Mouse (Mus musculus) midbrain, embryonic 16.5 days (tissue): ENCODE measurements around the gene Acss2. TPM values are rescaled to one million over a fixed set of nuclear protein-coding genes. Genes with fewer than 3 reads are reported as not detected.
"Not testable (repeated sequence)": the region's sequence is repeated elsewhere in the genome, so short reads cannot be mapped to it uniquely, and the experiment has no call there.

ENCODE experiments used
- ATAC-seq: fragments of 200-750 bp; cut with Nextera tagmentation; 2 replicates; pipeline ENCODE4 v1.8.0; 2017; ENCODE audit warnings: moderate TSS enrichment
- H3K27ac ChIP-seq: fragments of 300-500 bp; sonication (generic); 2 replicates; pipeline ENCODE4 v1.5.1; 2014; ENCODE audit warnings: mild to moderate bottlenecking, low read length, mixed read lengths
- H3K27me3 ChIP-seq: fragments of 300-500 bp; sonication (generic); 2 replicates; pipeline ENCODE4 v1.6.1; 2014; ENCODE audit warnings: low read depth, low read length, mixed read lengths; ENCODE audit not compliant: control insufficient read depth, insufficient read depth
- H3K36me3 ChIP-seq: fragments of 300-500 bp; sonication (generic); 2 replicates; pipeline ENCODE4 v1.6.1; 2014; ENCODE audit warnings: mild to moderate bottlenecking, low read length, moderate library complexity, mixed read lengths; ENCODE audit not compliant: control insufficient read depth, insufficient read depth
- H3K4me1 ChIP-seq: fragments of 300-500 bp; sonication (generic); 2 replicates; pipeline ENCODE4 v1.6.1; 2014; ENCODE audit warnings: mild to moderate bottlenecking, low read length, mixed read lengths; ENCODE audit not compliant: control insufficient read depth, insufficient read depth
- H3K4me2 ChIP-seq: fragments of 300-500 bp; sonication (generic); 2 replicates; pipeline ENCODE4 v1.6.1; 2014; ENCODE audit warnings: mild to moderate bottlenecking, low read length, mixed read lengths
- H3K4me3 ChIP-seq: fragments of 300-500 bp; sonication (generic); 2 replicates; pipeline ENCODE4 v1.5.1; 2014; ENCODE audit warnings: low read depth, mild to moderate bottlenecking, low read length, moderate library complexity, mixed read lengths
- H3K9ac ChIP-seq: fragments of 300-500 bp; sonication (generic); 2 replicates; pipeline ENCODE4 v1.6.1; 2014; ENCODE audit warnings: low read depth, low read length, mixed read lengths
- H3K9me3 ChIP-seq: fragments of 300-500 bp; sonication (generic); replicated peaks from 2 replicates; pipeline ENCODE4 v1.6.1; 2014; ENCODE audit warnings: mild to moderate bottlenecking, low read length, mixed read lengths; ENCODE audit not compliant: control insufficient read depth, poor library complexity, severe bottlenecking
- WGBS: fragments of 180-500 bp; shearing (Covaris S2); extraction: QIAGEN DNeasy Blood & Tissue Kit; methylation state at CpG from one replicate; pipeline ENCODE4 v1.1.7; 2014; 5-methylcytosine and 5-hydroxymethylcytosine counted together
- polyA plus RNA-seq: library from polyadenylated mRNA; unstranded; fragments of >200 nt; fragmentation: Nextera tagmentation; extraction: Ambion mirVana; gene quantifications from 2 replicates; pipeline ENCODE4 v1.2.1, GENCODE M21; 2015

Acss2 gene
- polyA plus RNA-seq, 1 experiment from 2014 or later = 23.9 TPM

- ATAC-seq = no peak
- no peaks in the 10 kb centered on the region for H3K9me3 ChIP-seq
- H3K4me1 ChIP-seq = no peaks in the 10 kb centered on the region
- H3K9ac ChIP-seq = no peak overlapping the region
- no peaks in the 10 kb centered on the region for H3K27me3 ChIP-seq
- no peak overlapping the region for H3K4me2 ChIP-seq
- no peak overlapping the region for H3K27ac ChIP-seq
- no peaks in the 10 kb centered on the region for H3K36me3 ChIP-seq
- no peak overlapping the region for H3K4me3 ChIP-seq
Measured at GRCm38 (mm10) chr2:155536292-155536691, 18.5 kb downstream of the Acss2 start.

GRCm38 (mm10) chr2:155537761-155538462 is 20.2 kb downstream of the Acss2 start:
- Histone ChIP-seq H3K4me2 (no peak overlapping the region), H3K27ac (no peak overlapping the region), H3K4me1 (no peaks in the 10 kb centered on the region), H3K36me3 (no peaks in the 10 kb centered on the region), H3K27me3 (no peaks in the 10 kb centered on the region), H3K9ac (no peak overlapping the region), H3K4me3 (no peak overlapping the region), H3K9me3 (no peaks in the 10 kb centered on the region)
- 86% methylated on average over 5 of the region's 5 CpGs for WGBS
- ATAC-seq = no peak

- not testable (repeated sequence) for H3K4me3 ChIP-seq
Measured at GRCm38 (mm10) chr2:155538463-155539057, 20.8 kb downstream of the Acss2 start.

DNA sequence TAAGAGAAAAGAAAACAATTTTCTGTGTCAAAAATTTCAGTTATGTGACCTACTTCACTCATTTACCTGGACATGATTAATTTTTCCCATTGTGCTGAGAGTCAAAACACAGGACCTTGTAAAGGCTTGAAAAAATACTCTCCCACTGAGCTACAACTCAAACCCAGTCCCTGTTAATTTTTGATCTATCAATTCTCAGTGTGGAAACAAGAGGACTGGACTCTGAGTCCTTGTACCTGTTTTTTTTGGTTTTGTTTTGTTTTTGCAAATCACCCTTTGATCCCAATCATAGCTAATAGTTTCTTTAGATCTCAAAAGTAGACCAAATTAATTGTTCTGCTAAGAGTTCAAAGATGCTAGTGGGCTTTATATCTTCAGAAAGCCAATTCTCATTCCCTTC is 21.9 kb downstream of the Acss2 start:
- Histone ChIP-seq H3K4me3 (no peak overlapping the region), H3K9me3 (no peaks in the 10 kb centered on the region), H3K9ac (no peak overlapping the region), H3K27ac (no peak overlapping the region), H3K4me2 (no peak overlapping the region), H3K4me1 (no peaks in the 10 kb centered on the region), H3K27me3 (no peaks in the 10 kb centered on the region), H3K36me3 (no peaks in the 10 kb centered on the region)
- no peak for ATAC-seq

More at GRCm38 (mm10) chr2:155538463-155539057, 20.8 kb downstream of the Acss2 start:
- H3K4me2 ChIP-seq, H3K4me1 ChIP-seq, H3K9me3 ChIP-seq, H3K36me3 ChIP-seq, H3K27ac ChIP-seq, H3K27me3 ChIP-seq, H3K9ac ChIP-seq, ATAC-seq: not testable (repeated sequence)
- WGBS = 78% methylated on average over 9 of the region's 19 CpGs

DNA sequence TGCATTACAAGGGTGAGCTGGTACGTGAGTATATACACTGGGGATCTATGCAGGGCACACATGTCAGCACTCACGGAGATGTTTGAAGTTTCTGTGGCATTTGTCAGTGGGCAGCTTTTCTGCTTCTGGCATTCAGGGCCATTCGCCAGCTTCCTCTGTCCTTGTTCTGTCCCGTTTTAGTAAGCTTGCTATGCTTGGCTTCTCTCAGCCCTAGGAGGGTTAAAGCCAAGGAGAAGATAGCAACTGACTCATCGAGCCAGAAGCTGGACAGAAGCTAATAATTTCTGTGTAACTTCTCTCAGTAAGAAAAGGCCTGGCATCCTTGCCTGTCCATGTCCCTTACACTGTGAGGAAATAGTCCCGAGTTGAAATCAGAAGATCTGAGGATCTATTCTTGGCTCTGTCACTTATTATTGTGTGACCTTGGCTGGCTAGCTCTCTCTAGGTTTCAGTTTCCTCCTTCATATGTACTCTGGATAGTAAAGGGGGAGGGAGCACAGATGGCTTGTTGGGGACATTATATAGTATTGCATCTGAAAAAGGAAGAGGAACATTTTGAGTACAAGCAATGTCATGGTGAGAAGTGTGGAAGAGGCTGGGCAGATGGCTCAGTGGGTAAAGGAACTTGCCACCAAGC is 23.2 kb downstream of the Acss2 start:
- Histone ChIP-seq H3K36me3 (no peaks in the 10 kb centered on the region), H3K4me2 (no peak overlapping the region), H3K9ac (no peak overlapping the region), H3K27me3 (no peaks in the 10 kb centered on the region), H3K4me1 (no peaks in the 10 kb centered on the region), H3K4me3 (no peak overlapping the region), H3K27ac (no peak overlapping the region), H3K9me3 (no peaks in the 10 kb centered on the region)
- ATAC-seq = no peak
- 64% methylated on average over 6 of the region's 6 CpGs for WGBS

- Histone ChIP-seq H3K27me3 (no peaks in the 10 kb centered on the region), H3K9ac (no peak overlapping the region), H3K27ac (no peak overlapping the region), H3K4me3 (no peak overlapping the region), H3K36me3 (peaks cover 2% of the 10 kb centered on the region; the same call in 1 of the 2 replicates), H3K4me2 (no peak overlapping the region), H3K9me3 (no peaks in the 10 kb centered on the region), H3K4me1 (no peaks in the 10 kb centered on the region)
- 80% methylated on average over 1 of the region's 1 CpGs for WGBS
- ATAC-seq = no peak
Measured at GRCm38 (mm10) chr2:155546955-155547354, 29.2 kb downstream of the Acss2 start.

GRCm38 (mm10) chr2:155552336-155552735 is 34.6 kb downstream of the Acss2 start:
- H3K9me3 ChIP-seq = no peaks in the 10 kb centered on the region

DNA sequence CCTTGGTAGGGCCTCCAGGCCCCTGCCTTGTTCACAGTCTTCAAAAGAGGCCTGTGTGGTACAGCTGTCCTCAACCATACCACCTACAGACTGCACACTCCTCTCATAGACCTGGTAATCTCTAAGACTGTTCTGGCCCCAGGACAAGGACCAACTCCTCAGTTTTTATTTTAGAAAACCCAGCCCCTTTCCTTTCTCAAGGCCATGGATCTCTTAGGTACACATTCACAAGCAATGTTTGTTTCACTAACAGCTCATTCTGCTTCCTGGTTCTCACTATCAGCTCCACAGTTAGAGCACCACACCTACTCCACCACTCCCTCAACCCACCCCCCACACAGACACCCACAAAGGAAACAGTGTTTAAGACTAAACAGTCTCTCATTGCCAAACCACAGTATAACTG is 35.2 kb downstream of the Acss2 start:
- no peak overlapping the region for H3K4me3 ChIP-seq
- H3K9ac ChIP-seq = no peak overlapping the region
- no peaks in the 10 kb centered on the region for H3K27me3 ChIP-seq
- no peak overlapping the region for H3K4me2 ChIP-seq
- no peak overlapping the region for H3K27ac ChIP-seq
- H3K36me3 ChIP-seq = peaks cover 2% of the 10 kb centered on the region; the same call in 1 of the 2 replicates
- ATAC-seq = no peak
- no peaks in the 10 kb centered on the region for H3K9me3 ChIP-seq
- H3K4me1 ChIP-seq = no peaks in the 10 kb centered on the region

More at GRCm38 (mm10) chr2:155552336-155552735, 34.6 kb downstream of the Acss2 start:
- H3K36me3 ChIP-seq = peaks cover 2% of the 10 kb centered on the region; the same call in 1 of the 2 replicates
- H3K4me3 ChIP-seq = no peak overlapping the region
- H3K27ac ChIP-seq = no peak overlapping the region
- no peak for ATAC-seq
- H3K27me3 ChIP-seq = no peaks in the 10 kb centered on the region
- H3K4me1 ChIP-seq = no peaks in the 10 kb centered on the region
- H3K4me2 ChIP-seq = no peak overlapping the region
- no peak overlapping the region for H3K9ac ChIP-seq

- no peak overlapping the region for H3K4me2 ChIP-seq
- no peak overlapping the region for H3K9ac ChIP-seq
- WGBS = 90% methylated on average over 2 of the region's 2 CpGs
- no peaks in the 10 kb centered on the region for H3K9me3 ChIP-seq
- H3K36me3 ChIP-seq = peaks cover 5% of the 10 kb centered on the region; the same call in 1 of the 2 replicates
- ATAC-seq = no peak
- no peak overlapping the region for H3K4me3 ChIP-seq
- no peaks in the 10 kb centered on the region for H3K27me3 ChIP-seq
- no peak overlapping the region for H3K27ac ChIP-seq
- no peaks in the 10 kb centered on the region for H3K4me1 ChIP-seq
Measured at GRCm38 (mm10) chr2:155554426-155554985, 36.8 kb downstream of the Acss2 start.
